Mouse (Mus musculus) thymus, adult 2 months (tissue): Measurements from ENCODE around the gene Srrm2. TPM values are rescaled to one million over a fixed set of nuclear protein-coding genes. Genes with fewer than 3 reads are reported as not detected.
"Not testable (repeated sequence)": the region's sequence is repeated elsewhere in the genome, so short reads cannot be mapped to it uniquely, and the experiment has no call there.

ENCODE experiments used
- DNase-seq: peaks from one replicate; pipeline ENCODE4 v3.0.0; 2021
- H3K27ac ChIP-seq: fragments of 200-500 bp; 2 replicates; pipeline ENCODE4 v1.5.1; 2012; ENCODE audit warnings: low read length, control low read depth; ENCODE audit not compliant: control insufficient read depth, insufficient read depth
- H3K27me3 ChIP-seq: fragments of 200-500 bp; 2 replicates; pipeline ENCODE4 v1.6.1; 2012; ENCODE audit warnings: mild to moderate bottlenecking, low read length, moderate library complexity, mixed read lengths; ENCODE audit not compliant: control insufficient read depth, insufficient read depth
- H3K36me3 ChIP-seq: fragments of 200-500 bp; 2 replicates; pipeline ENCODE4 v1.6.1; 2012; ENCODE audit warnings: mild to moderate bottlenecking, low read length, moderate library complexity; ENCODE audit not compliant: control insufficient read depth, insufficient read depth
- H3K4me1 ChIP-seq: fragments of 200-500 bp; replicated peaks from 2 replicates; pipeline ENCODE4 v1.6.1; 2012; ENCODE audit warnings: low read length; ENCODE audit not compliant: control insufficient read depth, insufficient read depth
- H3K4me3 ChIP-seq: fragments of 200-500 bp; 2 replicates; pipeline ENCODE4 v1.5.1; 2012; ENCODE audit warnings: mild to moderate bottlenecking, low read length, control low read depth, moderate library complexity; ENCODE audit not compliant: control insufficient read depth, insufficient read depth
- CTCF ChIP-seq: fragments of 200-500 bp; IDR thresholded peaks from 2 replicates; pipeline ENCODE4 v1.5.1; 2012; ENCODE audit warnings: mild to moderate bottlenecking, control low read depth, low read length, moderate library complexity, borderline replicate concordance; ENCODE audit not compliant: control insufficient read depth, poor library complexity, insufficient read depth; ENCODE audit errors: extremely low read depth
- POLR2A ChIP-seq: fragments of 200-500 bp; IDR thresholded peaks from 2 replicates; pipeline ENCODE4 v1.6.1; 2012; ENCODE audit warnings: mild to moderate bottlenecking, low read length, control low read depth, moderate library complexity; ENCODE audit not compliant: control insufficient read depth, poor library complexity, insufficient read depth; ENCODE audit errors: extremely low read depth
- WGBS: fragments of 180-500 bp; shearing (Covaris S2); methylation state at CpG from one replicate; pipeline ENCODE4 v1.1.7; 2018; 5-methylcytosine and 5-hydroxymethylcytosine counted together
- polyA plus RNA-seq: library from polyadenylated mRNA; depleted of rRNA; stranded (reverse); fragments of >200 nt; gene quantifications from 2 replicates; pipeline ENCODE4 v1.2.3, GENCODE M21; 2012

The Srrm2 gene
- polyA plus RNA-seq, 1 experiment: 874 TPM

GRCm38 (mm10) chr17:23761155-23761554 is 29.2 kb upstream of the Srrm2 start:
- WGBS: 98% methylated on average over 3 of the region's 3 CpGs
- TF ChIP-seq POLR2A (no peak), CTCF (no peak)
- H3K4me3 ChIP-seq: no peak overlapping the region
- no peak for DNase-seq
- no peaks in the 10 kb centered on the region for H3K36me3 ChIP-seq
- H3K27me3 ChIP-seq: no peaks in the 10 kb centered on the region
- no peak overlapping the region for H3K27ac ChIP-seq
- no peaks in the 10 kb centered on the region for H3K4me1 ChIP-seq

GRCm38 (mm10) chr17:23762976-23763375 is 27.4 kb upstream of the Srrm2 start:
- WGBS: 97% methylated on average over 11 of the region's 11 CpGs
- Histone ChIP-seq H3K4me1 (no peaks in the 10 kb centered on the region), H3K27me3 (no peaks in the 10 kb centered on the region), H3K4me3 (no peak overlapping the region), H3K36me3 (no peaks in the 10 kb centered on the region), H3K27ac (no peak overlapping the region)
- no peak for DNase-seq
- no peak for TF ChIP-seq POLR2A
- TF ChIP-seq CTCF: no peak

GRCm38 (mm10) chr17:23770493-23770892 is 19.8 kb upstream of the Srrm2 start:
- Histone ChIP-seq H3K4me1 (peaks cover 3% of the 10 kb centered on the region; the same call in 1 of the 2 replicates), H3K4me3 (no peak overlapping the region), H3K27me3 (no peaks in the 10 kb centered on the region), H3K36me3 (no peaks in the 10 kb centered on the region), H3K27ac (no peak overlapping the region)
- TF ChIP-seq CTCF: no peak
- TF ChIP-seq POLR2A: no peak
- 63% methylated on average over 2 of the region's 2 CpGs for WGBS
- no peak for DNase-seq

GRCm38 (mm10) chr17:23770896-23771283 is 19.4 kb upstream of the Srrm2 start:
- H3K4me1 ChIP-seq: peaks cover 3% of the 10 kb centered on the region; the same call in 1 of the 2 replicates
- no peak for TF ChIP-seq POLR2A
- no peak for TF ChIP-seq CTCF
- no peaks in the 10 kb centered on the region for H3K36me3 ChIP-seq
- no peak for DNase-seq
- H3K4me3 ChIP-seq: peak overlapping the region; percentile 84
- H3K27ac ChIP-seq: no peak overlapping the region
- WGBS: 6% methylated on average over 19 of the region's 19 CpGs
- no peaks in the 10 kb centered on the region for H3K27me3 ChIP-seq

GRCm38 (mm10) chr17:23771284-23772218 is 18.8 kb upstream of the Srrm2 start, which contains the start of gene Flywch1:
TSS of gene Flywch1 (minus strand) at chr17:23771602.
- H3K36me3 ChIP-seq: no peaks in the 10 kb centered on the region
- TF ChIP-seq POLR2A (peak; percentile 70), CTCF (no peak)
- H3K27me3 ChIP-seq: no peaks in the 10 kb centered on the region
- H3K27ac ChIP-seq: no peak within 1 kb of the TSS
- peaks cover 3% of the 10 kb centered on the region; the same call in 1 of the 2 replicates for H3K4me1 ChIP-seq
- 4% methylated on average over 58 of the region's 58 CpGs for WGBS
- DNase-seq: peak; percentile 99
- peak within 1 kb of the TSS; percentile 84 for H3K4me3 ChIP-seq

- H3K4me1 ChIP-seq, H3K36me3 ChIP-seq, DNase-seq, H3K4me3 ChIP-seq, H3K27ac ChIP-seq, H3K27me3 ChIP-seq: not testable (repeated sequence)
- 80% methylated on average over 2 of the region's 2 CpGs for WGBS
Measured at GRCm38 (mm10) chr17:23772219-23772556, 18.1 kb upstream of the Srrm2 start.
